Mouse (Mus musculus): Measurements from ENCODE around the gene Cemip. TPM values are rescaled to one million over a fixed set of nuclear protein-coding genes. Genes with fewer than 3 reads are reported as not detected.

The Cemip gene
- total and polyA plus RNA-seq, 2 experiments: not detected

DNA sequence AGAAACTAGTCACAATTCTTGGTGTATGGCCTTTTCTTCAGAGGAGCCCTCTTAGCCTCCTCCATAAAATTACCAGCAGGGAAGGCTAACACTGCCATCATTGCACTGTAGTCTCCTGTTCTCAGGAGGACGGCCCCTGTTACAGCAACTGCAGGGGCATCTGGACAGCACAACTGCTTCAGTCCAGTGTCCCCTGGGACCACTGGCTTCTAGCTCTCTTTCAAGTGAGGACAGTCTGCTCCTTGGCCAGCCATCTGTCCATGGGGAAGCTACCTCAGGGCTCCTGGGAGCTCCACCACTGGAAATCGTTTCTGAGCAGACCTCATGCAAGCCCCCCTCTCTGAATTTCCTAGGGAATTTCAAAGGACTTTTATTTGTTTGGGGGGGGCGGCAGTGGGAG, 185.8 kb downstream of the Cemip start:
- Histone ChIP-seq H3K36me3 (ENCODE audit: control insufficient read depth, insufficient read depth, low read length) (peaks cover 26% of the 10 kb centered on the region), H3K9ac (ENCODE audit: low read depth, low read length) (no peak overlapping the region), H3K27me3 (ENCODE audit: control insufficient read depth, insufficient read depth, low read length) (no peaks in the 10 kb centered on the region), H3K4me1 (ENCODE audit: control insufficient read depth, insufficient read depth, low read length) (no peaks in the 10 kb centered on the region), H3K27ac (replicated peaks; ENCODE audit: insufficient read depth, low read depth, low read length) (no peak overlapping the region), H3K4me3 (ENCODE audit: insufficient read depth, low read depth, low read length) (no peak overlapping the region), H3K79me2 (ENCODE audit: control insufficient read depth, insufficient read depth, low read length) (no peaks in the 10 kb centered on the region)
- TF ChIP-seq CTCF (IDR thresholded peaks at IDR 0.05; ENCODE audit: low read depth, low read length): no peak
- TF ChIP-seq POLR2A (IDR thresholded peaks at IDR 0.05; ENCODE audit: extremely low read depth, insufficient read depth, low read length): no peak
- no peak for DNase-seq (ENCODE audit: extremely low read depth, low read depth, low spot score)
- WGBS: 81% methylated on average over 3 of the region's 3 CpGs

DNA sequence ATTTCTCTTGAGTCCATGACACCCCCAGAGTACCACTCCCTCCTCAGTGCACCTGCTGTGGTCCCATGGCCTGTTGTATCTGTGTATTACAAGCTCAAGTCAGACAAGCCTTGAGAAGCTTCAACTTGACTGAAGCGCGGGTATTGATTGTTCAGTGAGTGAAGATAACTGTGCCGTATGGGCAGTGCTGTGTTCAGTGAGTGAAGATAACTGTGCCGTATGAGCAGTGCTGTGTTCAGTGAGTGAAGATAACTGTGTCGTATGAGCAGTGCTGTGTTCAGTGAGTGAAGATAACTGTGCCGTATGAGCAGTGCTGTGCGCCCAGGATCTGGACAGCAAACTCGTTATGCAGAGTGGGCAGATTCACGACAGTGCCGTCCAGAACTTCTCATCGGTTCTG, 188.0 kb downstream of the Cemip start:
- peaks cover 26% of the 10 kb centered on the region for H3K36me3 ChIP-seq (ENCODE audit: control insufficient read depth, insufficient read depth, low read length)
- H3K4me3 ChIP-seq (ENCODE audit: insufficient read depth, low read depth, low read length): no peak overlapping the region
- H3K9ac ChIP-seq (ENCODE audit: low read depth, low read length): no peak overlapping the region
- peaks cover 2% of the 10 kb centered on the region for H3K4me1 ChIP-seq (ENCODE audit: control insufficient read depth, insufficient read depth, low read length)
- H3K79me2 ChIP-seq (ENCODE audit: control insufficient read depth, insufficient read depth, low read length): no peaks in the 10 kb centered on the region; the same call in 1 of the 2 replicates
- TF ChIP-seq CTCF (IDR thresholded peaks at IDR 0.05; ENCODE audit: low read depth, low read length): no peak
- no peak for TF ChIP-seq POLR2A (IDR thresholded peaks at IDR 0.05; ENCODE audit: extremely low read depth, insufficient read depth, low read length)
- no peak for DNase-seq (ENCODE audit: extremely low read depth, low read depth, low spot score)
- WGBS: 90% methylated on average over 11 of the region's 11 CpGs
- no peaks in the 10 kb centered on the region for H3K27me3 ChIP-seq (ENCODE audit: control insufficient read depth, insufficient read depth, low read length)
- no peak overlapping the region for H3K27ac ChIP-seq (replicated peaks; ENCODE audit: insufficient read depth, low read depth, low read length)

DNA sequence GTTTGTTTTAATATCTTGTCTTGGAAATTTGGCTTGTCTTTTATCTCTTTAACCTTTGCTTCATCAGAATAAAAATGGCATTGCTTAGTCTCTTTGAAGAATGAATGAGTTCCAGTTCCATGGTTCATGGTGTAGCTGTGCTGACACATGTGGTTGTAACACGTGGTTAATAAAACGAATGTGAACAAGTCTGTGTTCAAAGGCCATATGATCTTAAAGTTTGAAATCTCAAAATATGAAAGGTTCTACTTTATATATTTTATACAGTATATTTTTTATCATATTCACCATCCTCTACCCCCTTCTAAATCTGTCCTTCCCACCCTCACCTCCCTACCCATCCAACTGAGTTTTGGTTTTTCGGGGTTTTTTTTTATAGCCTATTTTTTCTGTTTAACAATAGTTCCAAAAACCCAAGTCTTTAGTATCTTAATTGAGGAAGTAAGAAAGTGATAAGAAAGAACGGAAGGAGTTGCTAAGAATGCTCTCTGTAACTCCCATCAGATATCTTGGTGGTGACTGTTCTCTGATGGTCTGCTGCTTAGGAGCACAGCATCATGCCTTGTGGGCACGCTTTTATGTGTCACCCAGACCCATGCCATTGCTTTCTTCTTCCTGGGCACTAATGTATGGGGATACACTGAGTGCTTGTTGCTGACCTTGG, 190.1 kb downstream of the Cemip start:
- Histone ChIP-seq H3K27me3 (ENCODE audit: control insufficient read depth, insufficient read depth, low read length) (no peaks in the 10 kb centered on the region), H3K79me2 (ENCODE audit: control insufficient read depth, insufficient read depth, low read length) (no peaks in the 10 kb centered on the region; the same call in 1 of the 2 replicates), H3K36me3 (ENCODE audit: control insufficient read depth, insufficient read depth, low read length) (peaks cover 26% of the 10 kb centered on the region), H3K27ac (replicated peaks; ENCODE audit: insufficient read depth, low read depth, low read length) (no peak overlapping the region), H3K4me3 (ENCODE audit: insufficient read depth, low read depth, low read length) (no peak overlapping the region), H3K4me1 (ENCODE audit: control insufficient read depth, insufficient read depth, low read length) (peaks cover 6% of the 10 kb centered on the region), H3K9ac (ENCODE audit: low read depth, low read length) (no peak overlapping the region)
- WGBS: 81% methylated on average over 5 of the region's 5 CpGs
- TF ChIP-seq POLR2A (IDR thresholded peaks at IDR 0.05; ENCODE audit: extremely low read depth, insufficient read depth, low read length) (no peak), CTCF (IDR thresholded peaks at IDR 0.05; ENCODE audit: low read depth, low read length) (no peak)
- no peak for DNase-seq (ENCODE audit: extremely low read depth, low read depth, low spot score)

DNA sequence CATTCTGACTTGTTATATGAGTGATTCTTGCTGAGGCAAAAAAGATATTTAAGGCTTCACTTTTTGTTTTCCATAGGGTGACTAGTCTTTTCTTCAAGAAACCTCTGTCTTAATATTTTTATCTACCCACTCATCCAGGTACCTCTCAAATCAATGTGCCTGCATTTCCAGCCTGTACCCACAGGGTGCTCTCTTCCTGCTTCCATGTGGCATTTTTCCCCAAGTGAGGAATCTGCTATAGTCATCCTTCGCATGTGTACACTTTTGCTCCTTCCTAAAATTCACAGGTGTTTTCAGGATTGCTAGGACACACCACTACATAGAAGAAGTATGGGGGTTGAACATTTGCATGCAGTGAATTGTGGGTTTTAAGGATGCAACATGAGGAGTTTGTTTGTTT, 192.0 kb downstream of the Cemip start:
- Histone ChIP-seq H3K27me3 (ENCODE audit: control insufficient read depth, insufficient read depth, low read length) (no peaks in the 10 kb centered on the region), H3K9ac (ENCODE audit: low read depth, low read length) (no peak overlapping the region), H3K27ac (replicated peaks; ENCODE audit: insufficient read depth, low read depth, low read length) (no peak overlapping the region), H3K4me3 (ENCODE audit: insufficient read depth, low read depth, low read length) (no peak overlapping the region), H3K36me3 (ENCODE audit: control insufficient read depth, insufficient read depth, low read length) (peaks cover 17% of the 10 kb centered on the region), H3K4me1 (ENCODE audit: control insufficient read depth, insufficient read depth, low read length) (peaks cover 6% of the 10 kb centered on the region), H3K79me2 (ENCODE audit: control insufficient read depth, insufficient read depth, low read length) (no peaks in the 10 kb centered on the region; the same call in 1 of the 2 replicates)
- 83% methylated on average over 1 of the region's 1 CpGs for WGBS
- TF ChIP-seq CTCF (IDR thresholded peaks at IDR 0.05; ENCODE audit: low read depth, low read length) (no peak), POLR2A (IDR thresholded peaks at IDR 0.05; ENCODE audit: extremely low read depth, insufficient read depth, low read length) (no peak)
- DNase-seq (ENCODE audit: extremely low read depth, low read depth, low spot score): no peak

DNA sequence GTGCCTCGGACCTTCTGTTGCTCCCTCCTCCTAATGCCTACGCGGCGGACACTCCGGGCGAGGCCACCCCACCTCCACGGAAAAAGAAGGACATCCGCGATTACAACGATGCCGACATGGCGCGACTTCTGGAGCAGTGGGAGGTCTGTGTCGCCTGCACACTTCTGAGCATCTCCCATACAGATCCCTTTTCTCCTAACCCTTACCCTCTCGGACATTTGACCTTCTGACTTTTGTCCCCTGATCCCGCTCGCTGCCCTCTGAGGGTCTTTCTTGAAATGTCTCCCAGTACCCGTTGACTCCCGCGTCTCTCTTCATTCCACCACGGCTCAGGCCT, 194.0 kb downstream of the Cemip start:
- Histone ChIP-seq H3K36me3 (ENCODE audit: control insufficient read depth, insufficient read depth, low read length) (peaks cover 3% of the 10 kb centered on the region), H3K4me1 (ENCODE audit: control insufficient read depth, insufficient read depth, low read length) (peaks cover 6% of the 10 kb centered on the region), H3K9ac (ENCODE audit: low read depth, low read length) (peak overlapping the region; percentile 84), H3K27ac (replicated peaks; ENCODE audit: insufficient read depth, low read depth, low read length) (peak overlapping the region; percentile 53), H3K79me2 (ENCODE audit: control insufficient read depth, insufficient read depth, low read length) (no peaks in the 10 kb centered on the region; the same call in 1 of the 2 replicates), H3K4me3 (ENCODE audit: insufficient read depth, low read depth, low read length) (peak overlapping the region; percentile 86), H3K27me3 (ENCODE audit: control insufficient read depth, insufficient read depth, low read length) (no peaks in the 10 kb centered on the region)
- TF ChIP-seq CTCF (IDR thresholded peaks at IDR 0.05; ENCODE audit: low read depth, low read length) (no peak), POLR2A (IDR thresholded peaks at IDR 0.05; ENCODE audit: extremely low read depth, insufficient read depth, low read length) (no peak)
- WGBS: under 1% methylated on average over 21 of the region's 21 CpGs
- DNase-seq (ENCODE audit: extremely low read depth, low read depth, low spot score): no peak

All from liver, adult 2 months (tissue).